Mouse (Mus musculus): ENCODE data around the gene Fam57a.

DNA sequence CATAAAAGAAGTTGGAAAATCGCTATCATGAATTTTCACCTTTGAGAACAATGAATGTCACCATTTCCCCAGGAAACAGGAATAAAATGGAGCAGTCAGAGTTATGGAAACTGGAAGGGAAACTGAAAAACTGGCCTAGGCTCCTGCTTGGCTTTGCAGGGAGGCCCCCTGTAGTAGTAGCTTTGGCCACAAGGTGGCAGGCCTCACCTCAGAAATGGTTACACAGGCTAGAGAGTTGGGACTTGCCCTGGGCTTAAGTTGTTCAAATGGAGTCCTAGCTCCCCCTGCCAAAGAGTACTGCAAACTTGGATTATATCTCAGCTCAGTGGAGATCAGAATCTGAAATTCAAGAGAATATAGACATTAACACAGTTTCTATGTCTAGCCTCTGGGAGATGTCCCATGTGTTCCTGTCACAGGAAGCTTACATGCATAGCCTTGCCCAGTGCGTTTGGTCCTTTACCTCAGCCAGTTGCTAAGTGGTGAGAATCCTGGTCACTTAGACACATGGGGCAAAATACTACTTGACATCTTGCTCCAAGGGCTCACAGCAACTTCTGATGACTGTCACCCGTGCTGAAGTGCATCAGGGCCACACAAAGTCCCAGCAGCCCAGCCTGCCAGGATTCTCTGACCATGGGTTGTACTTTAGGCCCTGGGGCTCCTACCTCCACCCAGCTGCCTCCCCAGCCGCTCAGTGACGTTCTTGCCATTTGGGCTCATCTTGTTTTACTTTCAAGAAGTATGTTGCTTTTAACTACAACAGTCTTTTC, 73.9 kb downstream of the Fam57a start:
- TF ChIP-seq POLR2A (IDR thresholded peaks at IDR 0.05; ENCODE audit: low read depth, low read length) (no peak), CTCF (IDR thresholded peaks at IDR 0.05; ENCODE audit: extremely low read depth, insufficient read length, insufficient replicate concordance, low read depth, low read length) (peak; percentile 96; the same call in 1 of the 2 replicates)
